Mouse (Mus musculus) thymus, adult 2 months (tissue): ENCODE data around the gene Sncg.

Source experiments
- CTCF ChIP-seq: fragments of 200-500 bp; IDR thresholded peaks from 2 replicates; pipeline ENCODE4 v1.5.1; 2012; ENCODE audit warnings: mild to moderate bottlenecking, control low read depth, low read length, moderate library complexity, borderline replicate concordance; ENCODE audit not compliant: control insufficient read depth, poor library complexity, insufficient read depth; ENCODE audit errors: extremely low read depth
- POLR2A ChIP-seq: fragments of 200-500 bp; IDR thresholded peaks from 2 replicates; pipeline ENCODE4 v1.6.1; 2012; ENCODE audit warnings: mild to moderate bottlenecking, low read length, control low read depth, moderate library complexity; ENCODE audit not compliant: control insufficient read depth, poor library complexity, insufficient read depth; ENCODE audit errors: extremely low read depth

DNA sequence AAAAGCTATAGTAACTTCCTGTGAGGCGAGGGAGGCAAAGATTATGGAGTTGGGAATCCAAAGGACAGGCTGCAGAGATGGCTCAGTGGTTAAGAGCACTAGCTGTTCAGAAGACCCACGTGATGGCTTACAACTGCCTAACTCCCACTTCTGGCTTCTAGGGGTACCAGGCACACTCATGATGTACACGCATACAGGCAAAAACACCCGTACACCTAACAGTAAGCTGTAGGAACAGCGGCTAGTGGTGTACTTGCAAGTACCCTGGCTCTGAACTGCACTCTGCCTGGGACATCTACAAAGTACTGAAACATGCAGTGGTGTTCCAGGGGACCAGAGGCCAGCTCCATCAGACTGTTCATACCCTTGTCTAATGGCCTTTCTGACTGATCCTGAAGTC lies 27.5 kb downstream of the Sncg start:
- TF ChIP-seq POLR2A (no peak), CTCF (no peak)
